Mouse (Mus musculus) lung, adult 10 weeks (tissue): Measurements from ENCODE around the gene Zfp819. TPM values are rescaled to one million over a fixed set of nuclear protein-coding genes. Genes with fewer than 3 reads are reported as not detected.

Experiments used
- polyA plus RNA-seq: library from polyadenylated mRNA; stranded (reverse); fragments of 350-450 nt; fragmentation: Illumina TruSeq; extraction: RNeasy Lipid Tissue Mini Kit (QIAGEN cat#74804); gene quantifications from one replicate; pipeline ENCODE4 v1.2.3, GENCODE M21; 2014; ENCODE audit warnings: low read depth, low replicate concordance; ENCODE audit not compliant: insufficient read depth

Zfp819 gene
- polyA plus RNA-seq: not detected

GRCm38 (mm10) chr7:43606896-43607742, at the start of gene Zfp819:
TSS of gene Zfp819 (plus strand) at chr7:43607169.

DNA sequence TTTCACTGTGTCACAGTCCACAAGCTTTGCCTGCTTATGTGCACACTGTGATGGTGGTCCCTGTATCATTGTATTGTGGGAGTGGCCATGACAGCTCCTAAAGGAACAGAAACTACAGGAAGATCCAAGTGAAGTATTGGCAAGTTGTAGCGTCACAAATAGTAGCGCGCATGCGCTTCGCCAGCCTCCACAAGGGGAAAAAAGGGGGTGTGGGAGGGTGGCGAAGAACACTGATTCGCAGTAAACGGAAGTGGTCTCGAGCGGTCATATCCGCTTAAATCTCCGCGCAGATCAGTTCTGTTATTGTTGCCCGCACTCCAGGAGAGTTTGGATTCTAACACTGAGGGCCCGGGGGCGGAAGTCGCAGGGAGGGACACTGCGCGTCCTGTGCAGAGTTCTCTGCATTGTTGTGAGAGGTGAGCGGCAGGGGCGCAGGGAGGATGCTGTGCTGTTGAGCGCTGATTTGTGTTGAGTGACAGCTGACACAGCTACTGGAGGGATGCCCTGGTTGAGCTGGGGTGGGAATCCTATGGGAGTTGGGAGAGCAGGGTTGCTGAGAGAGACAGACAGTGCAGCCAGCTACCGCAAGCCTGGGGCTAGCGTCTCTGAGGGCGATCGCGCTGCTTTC, 44.8 kb upstream of the Zfp819 start, which contains the start of gene Zfp658:
Zfp658 (plus strand) TSS at position 251 of the 628 bp plus-strand sequence.

DNA sequence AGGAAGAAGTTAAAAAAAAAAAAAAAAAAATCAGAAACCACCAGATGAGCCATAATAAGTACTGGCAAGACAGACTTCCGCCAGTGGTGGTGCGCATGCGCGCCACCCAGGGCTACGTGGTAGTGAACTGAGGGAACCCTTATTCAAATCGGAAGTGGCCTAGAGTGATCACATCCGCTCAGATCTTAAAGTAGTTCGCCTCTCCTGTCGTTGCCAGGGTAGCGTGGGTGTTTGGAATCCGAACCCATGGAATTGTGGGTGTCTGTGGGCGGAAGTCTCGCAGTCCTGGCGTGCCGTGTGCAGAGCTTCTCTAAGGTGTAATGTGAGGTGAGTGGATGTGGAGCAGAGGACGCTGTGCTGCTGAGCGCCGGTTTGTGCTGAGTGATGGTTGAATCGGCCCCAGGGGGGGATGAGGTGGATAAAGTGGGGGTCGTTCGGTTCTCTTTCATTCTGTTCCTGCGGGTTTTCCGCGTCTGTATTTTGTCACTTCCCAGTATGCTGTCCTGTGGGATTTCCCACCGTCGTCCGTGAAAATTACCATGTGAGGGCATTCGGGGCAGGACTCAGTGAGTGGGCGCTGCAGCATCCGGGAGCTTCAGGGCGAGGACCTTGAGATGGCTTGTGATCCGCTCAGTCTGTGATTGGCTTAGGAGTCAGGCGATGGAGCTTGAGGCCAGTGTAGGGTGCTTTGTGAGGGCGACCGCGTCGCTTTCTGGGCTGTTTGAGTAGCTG, 27.4 kb upstream of the Zfp819 start, which contains the start of gene Zfp719:
Zfp719 (plus strand) TSS at position 171 of the 732 bp plus-strand sequence.

DNA sequence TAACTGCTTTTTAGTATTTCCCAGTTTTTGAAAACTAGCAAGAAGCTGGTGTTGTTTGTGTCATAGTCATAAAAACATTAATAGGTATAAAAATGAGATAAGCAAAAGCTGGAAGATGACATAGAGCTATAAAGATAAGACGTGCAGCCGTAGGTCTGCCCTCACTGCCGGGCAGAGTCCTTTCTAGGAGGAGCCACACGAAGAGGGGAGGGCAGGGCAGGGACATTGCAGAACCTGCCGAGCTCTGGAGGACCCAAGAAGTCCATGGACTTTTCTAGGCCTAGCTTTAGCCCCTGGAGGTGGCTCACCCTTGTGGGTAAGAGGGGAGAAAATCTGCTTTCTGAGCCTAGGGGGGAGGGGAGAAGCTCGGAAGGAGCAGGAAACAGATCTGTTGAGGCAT, 27.5 kb downstream of the Zfp819 start, which contains the start of gene Ceacam18:
Ceacam18 (plus strand) TSS at position 208 of the 400 bp plus-strand sequence.

DNA sequence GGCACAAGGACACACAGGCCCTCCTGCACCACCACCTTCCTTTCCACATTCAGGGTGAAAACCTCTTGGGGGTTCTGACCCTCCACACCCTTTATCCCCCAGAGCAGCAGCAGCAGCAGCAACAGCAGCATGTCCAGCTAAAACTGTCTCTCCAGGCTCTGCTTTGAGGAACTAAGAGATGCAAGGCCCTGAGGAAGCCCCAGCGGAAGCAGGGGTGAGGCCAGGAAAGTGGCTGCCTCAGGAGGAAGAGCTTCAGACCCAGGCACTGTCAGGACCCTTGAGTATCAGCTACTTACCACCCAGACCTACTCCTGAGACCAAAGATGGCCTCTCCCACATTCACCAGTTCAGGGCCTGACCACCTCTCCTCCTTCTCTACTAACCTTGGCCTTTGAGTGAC, 53.0 kb downstream of the Zfp819 start, which contains the start of gene Siglece:
Siglece (minus strand) TSS at position 160 of the 400 bp plus-strand sequence.

Other genes with a start within 250 kb of the Zfp819 start
- gene Siglecg, start 199.0 kb upstream of the Zfp819 start, polyA plus RNA-seq: 6.0 TPM
- gene Lim2, start 179.5 kb upstream of the Zfp819 start, polyA plus RNA-seq: not detected
- 26.8 TPM for gene Nkg7, start 170.1 kb upstream of the Zfp819 start, polyA plus RNA-seq
- gene Cldnd2, start 166.4 kb upstream of the Zfp819 start, polyA plus RNA-seq: not detected
- 277 TPM for gene Etfb, start 163.1 kb upstream of the Zfp819 start, polyA plus RNA-seq
- 0.43 TPM for gene Gm45233, start 163.0 kb upstream of the Zfp819 start, polyA plus RNA-seq
- gene Vsig10l, start 144.0 kb upstream of the Zfp819 start, polyA plus RNA-seq: 1.2 TPM
- 0.22 TPM for gene Iglon5, start 117.1 kb upstream of the Zfp819 start, polyA plus RNA-seq
- not detected for gene 4931406B18Rik, start 101.2 kb upstream of the Zfp819 start, polyA plus RNA-seq
- gene Cd33, start 62.7 kb upstream of the Zfp819 start, polyA plus RNA-seq: 3.8 TPM
- 1.9 TPM for gene Zfp658, start 44.9 kb upstream of the Zfp819 start, polyA plus RNA-seq
- gene Zfp719, start 27.6 kb upstream of the Zfp819 start, polyA plus RNA-seq: 3.3 TPM
- not detected for gene Ceacam18, start 27.5 kb downstream of the Zfp819 start, polyA plus RNA-seq
- gene Siglece, start 53.0 kb downstream of the Zfp819 start, polyA plus RNA-seq: 5.0 TPM
- 6.5 TPM for gene Ctu1, start 64.8 kb downstream of the Zfp819 start, polyA plus RNA-seq
- 1.1 TPM for gene Klk14, start 83.2 kb downstream of the Zfp819 start, polyA plus RNA-seq
- 3.6 TPM for gene Klk13, start 105.4 kb downstream of the Zfp819 start, polyA plus RNA-seq
- not detected for gene Klk12, start 161.7 kb downstream of the Zfp819 start, polyA plus RNA-seq
- gene Klk11, start 167.4 kb downstream of the Zfp819 start, polyA plus RNA-seq: 1.8 TPM
- 0.92 TPM for gene Klk10, start 173.9 kb downstream of the Zfp819 start, polyA plus RNA-seq
- gene Klk9, start 184.7 kb downstream of the Zfp819 start, polyA plus RNA-seq: not detected
- 20.3 TPM for gene Klk8, start 190.4 kb downstream of the Zfp819 start, polyA plus RNA-seq
- not detected for gene Klk7, start 204.1 kb downstream of the Zfp819 start, polyA plus RNA-seq
- gene Klk6, start 217.3 kb downstream of the Zfp819 start, polyA plus RNA-seq: not detected
- not detected for gene Klk5, start 234.8 kb downstream of the Zfp819 start, polyA plus RNA-seq